Mouse (Mus musculus) hindbrain, embryonic 10.5 days (tissue): ENCODE results near the gene Pomgnt2. TPM values are rescaled to one million over a fixed set of nuclear protein-coding genes. Genes with fewer than 3 reads are reported as not detected.

ENCODE experiments used
- DNase-seq: peaks from one replicate; pipeline ENCODE4 v3.0.0-alpha.2; 2017; ENCODE audit warnings: low spot score
- H3K27ac ChIP-seq: fragments of 300-500 bp; sonication (generic); 2 replicates; pipeline ENCODE4 v1.5.1; 2016; ENCODE audit warnings: mild to moderate bottlenecking, moderate library complexity
- H3K27me3 ChIP-seq: fragments of 300-500 bp; sonication (generic); 2 replicates; pipeline ENCODE4 v1.6.1; 2016; ENCODE audit warnings: mild to moderate bottlenecking; ENCODE audit not compliant: poor library complexity, insufficient read depth, severe bottlenecking
- H3K36me3 ChIP-seq: fragments of 300-500 bp; sonication (generic); 2 replicates; pipeline ENCODE4 v1.6.1; 2016; ENCODE audit warnings: mild to moderate bottlenecking, moderate library complexity
- H3K4me1 ChIP-seq: fragments of 300-500 bp; sonication (generic); replicated peaks from 2 replicates; pipeline ENCODE4 v1.6.1; 2016; ENCODE audit warnings: mild to moderate bottlenecking
- H3K4me3 ChIP-seq: fragments of 300-500 bp; sonication (generic); 2 replicates; pipeline ENCODE4 v1.5.1; 2016; ENCODE audit warnings: mild to moderate bottlenecking, moderate library complexity
- H3K9me3 ChIP-seq: fragments of 300-500 bp; sonication (generic); 2 replicates; pipeline ENCODE4 v1.6.1; 2016; ENCODE audit warnings: mild to moderate bottlenecking, moderate library complexity
- WGBS: fragments of 180-500 bp; shearing (Covaris S2); methylation state at CpG from one replicate; pipeline ENCODE4 v1.1.7; 2016; 5-methylcytosine and 5-hydroxymethylcytosine counted together
- polyA plus RNA-seq: library from polyadenylated mRNA; unstranded; fragments of >200 nt; fragmentation: Nextera tagmentation; extraction: Ambion mirVana; gene quantifications from 2 replicates; pipeline ENCODE4 v1.2.1, GENCODE M21; 2016

Pomgnt2 gene
- polyA plus RNA-seq, 1 experiment from 2014 or later, result 16.3 TPM

- DNase-seq, result no peak
Measured at GRCm38 (mm10) chr9:121948431-121948830, 48.5 kb downstream of the Pomgnt2 start.

GRCm38 (mm10) chr9:121947784-121948183, 49.1 kb downstream of the Pomgnt2 start:
- no peaks in the 10 kb centered on the region for H3K9me3 ChIP-seq
- peak; percentile 49 for DNase-seq
- H3K27ac ChIP-seq, result no peak overlapping the region
- no peaks in the 10 kb centered on the region for H3K36me3 ChIP-seq
- peaks cover 11% of the 10 kb centered on the region for H3K4me1 ChIP-seq
- 12% methylated on average over 4 of the region's 4 CpGs for WGBS
- H3K4me3 ChIP-seq, result no peak overlapping the region
- no peaks in the 10 kb centered on the region; the same call in 1 of the 2 replicates for H3K27me3 ChIP-seq

More at GRCm38 (mm10) chr9:121948431-121948830, 48.5 kb downstream of the Pomgnt2 start:
- Histone ChIP-seq H3K4me3 (no peak overlapping the region), H3K27ac (no peak overlapping the region), H3K36me3 (no peaks in the 10 kb centered on the region), H3K27me3 (no peaks in the 10 kb centered on the region; the same call in 1 of the 2 replicates), H3K4me1 (peaks cover 11% of the 10 kb centered on the region), H3K9me3 (no peaks in the 10 kb centered on the region)
- 82% methylated on average over 4 of the region's 4 CpGs for WGBS

GRCm38 (mm10) chr9:121943628-121944027, 53.3 kb downstream of the Pomgnt2 start:
- Histone ChIP-seq H3K9me3 (no peaks in the 10 kb centered on the region), H3K27me3 (no peaks in the 10 kb centered on the region; the same call in 1 of the 2 replicates), H3K4me1 (no peaks in the 10 kb centered on the region), H3K27ac (no peak overlapping the region), H3K4me3 (no peak overlapping the region), H3K36me3 (peaks cover 8% of the 10 kb centered on the region; the same call in 1 of the 2 replicates)
- 89% methylated on average over 3 of the region's 3 CpGs for WGBS
- DNase-seq, result no peak

- DNase-seq, result no peak
- Histone ChIP-seq H3K4me3 (no peak overlapping the region), H3K9me3 (no peaks in the 10 kb centered on the region), H3K27ac (no peak overlapping the region), H3K4me1 (no peaks in the 10 kb centered on the region), H3K36me3 (peaks cover 8% of the 10 kb centered on the region; the same call in 1 of the 2 replicates), H3K27me3 (no peaks in the 10 kb centered on the region; the same call in 1 of the 2 replicates)
- WGBS, result 89% methylated on average over 3 of the region's 3 CpGs
Measured at GRCm38 (mm10) chr9:121943005-121943404, 53.9 kb downstream of the Pomgnt2 start.

GRCm38 (mm10) chr9:121937944-121938355, 59.0 kb downstream of the Pomgnt2 start:
- Histone ChIP-seq H3K4me3 (peak overlapping the region; percentile 54), H3K9me3 (no peaks in the 10 kb centered on the region), H3K36me3 (peaks cover 8% of the 10 kb centered on the region; the same call in 1 of the 2 replicates), H3K27ac (peak overlapping the region; percentile 85), H3K4me1 (peaks cover 10% of the 10 kb centered on the region), H3K27me3 (no peaks in the 10 kb centered on the region)
- peak; percentile 39 for DNase-seq
- 57% methylated on average over 21 of the region's 21 CpGs for WGBS

GRCm38 (mm10) chr9:121937451-121937864, 59.5 kb downstream of the Pomgnt2 start:
- no peak for DNase-seq
- Histone ChIP-seq H3K9me3 (no peaks in the 10 kb centered on the region), H3K36me3 (peaks cover 8% of the 10 kb centered on the region; the same call in 1 of the 2 replicates), H3K27ac (peak overlapping the region; percentile 85), H3K27me3 (no peaks in the 10 kb centered on the region), H3K4me3 (peak overlapping the region; percentile 54), H3K4me1 (peaks cover 10% of the 10 kb centered on the region)
- 63% methylated on average over 6 of the region's 6 CpGs for WGBS

GRCm38 (mm10) chr9:121936952-121937351, 60.0 kb downstream of the Pomgnt2 start:
- 81% methylated on average over 1 of the region's 1 CpGs for WGBS
- peak overlapping the region; percentile 54; the same call in 1 of the 2 replicates for H3K4me3 ChIP-seq
- H3K27me3 ChIP-seq, result no peaks in the 10 kb centered on the region
- peaks cover 8% of the 10 kb centered on the region; the same call in 1 of the 2 replicates for H3K36me3 ChIP-seq
- no peaks in the 10 kb centered on the region for H3K9me3 ChIP-seq
- H3K4me1 ChIP-seq, result peaks cover 10% of the 10 kb centered on the region
- peak overlapping the region; percentile 85; the same call in 1 of the 2 replicates for H3K27ac ChIP-seq
- DNase-seq, result no peak

GRCm38 (mm10) chr9:121934856-121935255, 62.1 kb downstream of the Pomgnt2 start:
- peaks cover 2% of the 10 kb centered on the region; the same call in 1 of the 2 replicates for H3K36me3 ChIP-seq
- no peak for DNase-seq
- no peaks in the 10 kb centered on the region for H3K27me3 ChIP-seq
- no peak overlapping the region for H3K27ac ChIP-seq
- WGBS, result 86% methylated on average over 4 of the region's 4 CpGs
- no peaks in the 10 kb centered on the region for H3K9me3 ChIP-seq
- no peak overlapping the region for H3K4me3 ChIP-seq
- peaks cover 10% of the 10 kb centered on the region for H3K4me1 ChIP-seq

Other genes starting within 250 kb of the Pomgnt2 start
- gene Zfp651, start 237.8 kb downstream of the Pomgnt2 start, polyA plus RNA-seq, result 5.5 and 8.4 TPM in 2 replicates
- 0.06 and 0.16 TPM in 2 replicates for gene Klhl40, start 219.5 kb downstream of the Pomgnt2 start, polyA plus RNA-seq
- gene Hhatl, start 204.6 kb downstream of the Pomgnt2 start, polyA plus RNA-seq, result not detected in 2 replicates
- gene Ccdc13, start 157.6 kb downstream of the Pomgnt2 start, polyA plus RNA-seq, result 2.6 and 2.7 TPM in 2 replicates
- gene Higd1a, start 138.7 kb downstream of the Pomgnt2 start, polyA plus RNA-seq, result 201 and 236 TPM in 2 replicates
- gene Ackr2, start 98.8 kb downstream of the Pomgnt2 start, polyA plus RNA-seq, result 0.51 and 0.89 TPM in 2 replicates
- not detected in 2 replicates for gene Cyp8b1, start 80.8 kb downstream of the Pomgnt2 start, polyA plus RNA-seq
- gene Fam198a, start 46.1 kb downstream of the Pomgnt2 start, polyA plus RNA-seq, result 0.52 and 0.70 TPM in 2 replicates
- 30.3 and 32.3 TPM in 2 replicates for gene Snrk, start 120.2 kb upstream of the Pomgnt2 start, polyA plus RNA-seq